Mouse (Mus musculus) lung, postnatal 36 days (tissue): ENCODE measurements around the gene Has3.
"Not testable (repeated sequence)": the region's sequence is repeated elsewhere in the genome, so short reads cannot be mapped to it uniquely, and the experiment has no call there.

Source experiments
- DNase-seq: peaks from one replicate; pipeline ENCODE4 v3.0.0; 2022; ENCODE audit warnings: mixed read lengths

Gene Has3

DNA sequence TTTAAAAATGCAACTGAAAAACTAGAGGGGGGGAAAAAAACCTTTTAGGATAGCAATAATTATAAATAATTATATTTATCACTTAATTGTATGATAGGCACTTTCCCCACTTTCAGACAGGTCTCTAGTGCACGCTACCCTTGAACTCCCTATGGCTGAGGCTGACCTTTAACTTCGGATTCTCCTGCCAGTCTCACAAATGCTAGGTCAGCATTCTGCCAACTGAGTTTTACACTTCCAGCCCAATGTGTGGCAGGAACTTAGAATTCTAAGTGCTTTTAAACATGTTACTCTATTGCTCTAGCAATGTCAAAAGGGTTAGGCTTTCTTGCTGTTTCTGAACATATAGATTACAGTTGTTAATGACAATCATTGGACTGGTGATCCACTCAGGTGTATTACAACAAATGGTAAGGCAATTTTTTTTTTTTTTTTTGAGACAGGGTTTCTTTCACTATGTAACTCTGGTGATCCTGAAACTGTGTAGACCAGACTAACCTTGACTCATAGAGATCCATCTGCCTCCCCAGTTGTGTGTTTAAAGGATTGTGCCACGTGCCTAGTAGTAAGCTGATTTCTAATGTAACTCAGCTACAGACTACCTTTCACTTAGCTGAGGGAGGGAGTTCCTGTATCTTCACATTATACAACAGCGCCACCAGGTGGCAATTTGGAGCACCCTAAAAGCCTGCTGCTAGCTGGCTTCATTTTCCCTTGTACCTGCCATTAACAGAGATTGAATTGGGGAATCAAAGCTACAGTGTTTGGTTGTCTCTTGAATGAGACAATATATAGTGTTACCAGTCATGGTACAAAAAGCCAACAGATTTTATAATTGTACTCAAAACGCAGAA lies 17.5 kb downstream of the Has3 start:
- peak; percentile 89 for DNase-seq

- DNase-seq: no peak
Observed at GRCm38 (mm10) chr8:106888803-106889202, 18.8 kb downstream of the Has3 start.

DNA sequence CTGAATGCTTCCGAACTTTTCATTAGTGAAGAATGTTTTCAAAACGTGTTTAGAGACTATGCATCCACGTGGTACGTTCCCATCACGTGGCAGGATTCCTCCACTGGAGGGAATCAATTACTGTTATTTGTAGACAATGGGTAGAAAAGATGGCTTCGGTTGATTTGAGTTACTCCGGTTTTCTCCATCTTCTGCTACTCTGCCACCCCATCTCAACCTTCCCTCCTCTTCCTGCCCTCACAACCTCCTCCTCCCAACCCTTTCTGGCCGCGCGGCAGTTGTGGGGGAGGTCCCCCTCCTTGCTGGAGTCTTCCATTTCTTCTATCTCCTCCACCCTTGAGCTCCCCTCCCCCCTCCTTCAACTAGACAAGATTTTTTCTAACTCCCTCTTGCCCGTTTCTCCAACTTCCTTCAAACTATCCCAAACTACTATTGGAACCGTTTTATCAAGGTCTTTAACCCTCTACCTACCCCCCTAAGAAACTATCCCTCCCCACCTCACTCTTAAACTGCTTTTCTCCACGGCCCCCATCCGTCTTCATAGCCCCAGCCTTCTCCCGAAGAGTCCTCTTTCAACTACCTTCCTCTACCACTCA lies 22.3 kb downstream of the Has3 start:
- peak; percentile 35 for DNase-seq

- DNase-seq: peak; percentile 8
Observed at GRCm38 (mm10) chr8:106892806-106893451, 22.9 kb downstream of the Has3 start.

GRCm38 (mm10) chr8:106893481-106894156 lies 23.6 kb downstream of the Has3 start, which contains the start of gene Utp4:
Gene Utp4 (plus strand): TSS chr8:106893636.
- DNase-seq: peak; percentile 87

GRCm38 (mm10) chr8:106899473-106899872 lies 29.4 kb downstream of the Has3 start:
- no peak for DNase-seq

DNA sequence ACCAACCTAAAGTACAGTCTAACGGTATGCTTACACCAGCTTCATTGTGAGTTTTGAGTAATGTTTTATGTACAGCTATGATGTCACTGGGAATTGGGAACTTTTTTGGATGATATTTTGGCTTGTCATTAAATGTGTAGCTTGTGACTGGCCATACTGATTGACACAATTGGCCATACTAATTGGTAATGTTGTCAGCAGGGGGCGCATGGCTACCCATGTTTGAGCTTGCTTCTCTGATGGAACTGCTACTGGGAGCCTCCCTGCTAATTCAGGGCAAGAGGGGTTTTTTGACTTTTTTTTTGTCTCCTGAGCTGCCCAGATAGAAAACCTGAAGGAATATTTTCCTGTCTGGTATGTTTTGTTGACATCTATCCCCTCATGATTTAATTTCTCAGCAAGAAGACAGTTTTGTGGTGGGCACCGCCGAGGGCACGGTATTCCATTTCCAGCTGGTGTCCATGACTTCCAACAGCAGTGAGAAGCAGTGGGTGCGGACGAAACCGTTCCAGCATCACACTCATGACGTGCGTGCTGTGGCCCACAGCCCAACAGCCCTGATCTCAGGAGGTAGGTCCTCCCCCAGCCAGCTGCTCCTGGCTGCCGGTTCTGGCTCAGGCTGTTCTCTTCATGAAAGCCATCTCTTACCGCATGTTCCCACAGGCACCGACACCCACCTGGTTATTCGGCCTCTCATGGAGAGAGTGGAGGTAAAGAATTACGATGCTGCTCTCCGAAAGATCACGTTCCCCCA lies 35.9 kb downstream of the Has3 start:
- DNase-seq: peak; percentile 91

DNA sequence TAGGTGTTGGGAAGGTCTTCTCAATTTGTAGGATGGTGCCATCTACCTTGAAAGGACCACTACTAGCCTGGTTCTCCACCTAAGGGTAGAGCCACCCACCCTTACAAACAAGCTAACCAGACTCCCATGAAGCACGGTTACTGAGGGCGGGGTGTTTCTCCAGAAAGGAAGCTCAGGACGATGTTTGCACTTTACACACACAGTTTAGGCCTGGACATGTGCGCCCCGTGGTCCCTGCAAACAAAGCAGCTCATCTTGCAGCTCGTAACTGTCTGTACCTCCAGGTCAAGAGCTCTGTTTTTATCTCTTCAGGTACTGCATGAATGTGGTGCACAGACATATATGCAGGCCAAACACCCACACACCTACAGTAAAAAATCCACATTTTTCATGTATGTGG lies 36.6 kb downstream of the Has3 start:
- no peak for DNase-seq

GRCm38 (mm10) chr8:106907450-106907849 lies 37.4 kb downstream of the Has3 start:
- no peak for DNase-seq

GRCm38 (mm10) chr8:106908291-106908690 lies 38.2 kb downstream of the Has3 start:
- no peak for DNase-seq

DNA sequence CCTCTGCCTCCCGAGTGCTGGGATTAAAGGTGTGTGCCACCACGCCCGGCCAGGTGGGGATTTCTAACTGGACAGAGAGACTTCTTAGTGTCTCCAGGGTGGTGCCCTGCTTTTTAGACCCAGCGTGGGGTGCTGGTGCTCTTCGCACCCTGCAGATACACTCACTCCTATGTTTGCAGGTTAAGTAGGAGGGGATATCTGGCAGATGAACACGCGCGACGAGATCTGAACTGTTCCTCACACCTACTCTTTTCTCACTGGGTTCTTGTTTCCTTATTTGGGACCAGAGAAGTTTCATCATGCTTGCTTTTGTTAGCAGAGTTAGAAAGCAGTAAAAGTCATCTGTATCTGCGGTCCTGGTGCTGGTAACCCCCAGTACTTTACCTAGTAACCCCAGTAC lies 43.6 kb downstream of the Has3 start:
- no peak for DNase-seq

GRCm38 (mm10) chr8:106919721-106920394 lies 49.8 kb downstream of the Has3 start:
- DNase-seq: no peak

DNA sequence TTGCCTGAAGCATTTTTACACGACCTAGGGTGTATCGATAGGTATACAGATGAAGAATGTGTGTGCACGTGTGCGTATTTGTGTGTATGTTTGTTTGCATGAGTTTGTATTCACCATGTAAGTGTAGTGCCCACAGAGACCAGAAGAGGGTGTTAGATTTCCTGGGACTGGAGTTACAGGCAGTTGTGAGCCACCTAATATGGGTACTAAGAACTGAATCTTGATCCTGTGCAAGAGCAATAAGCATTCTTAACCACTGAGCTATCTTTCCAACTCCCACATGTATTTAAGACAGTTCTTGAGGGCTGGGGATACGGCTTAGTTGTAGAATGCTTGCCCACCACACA lies 50.3 kb downstream of the Has3 start:
- no peak for DNase-seq

- no peak for DNase-seq
Observed at GRCm38 (mm10) chr8:106924057-106924456, 54.0 kb downstream of the Has3 start.

DNA sequence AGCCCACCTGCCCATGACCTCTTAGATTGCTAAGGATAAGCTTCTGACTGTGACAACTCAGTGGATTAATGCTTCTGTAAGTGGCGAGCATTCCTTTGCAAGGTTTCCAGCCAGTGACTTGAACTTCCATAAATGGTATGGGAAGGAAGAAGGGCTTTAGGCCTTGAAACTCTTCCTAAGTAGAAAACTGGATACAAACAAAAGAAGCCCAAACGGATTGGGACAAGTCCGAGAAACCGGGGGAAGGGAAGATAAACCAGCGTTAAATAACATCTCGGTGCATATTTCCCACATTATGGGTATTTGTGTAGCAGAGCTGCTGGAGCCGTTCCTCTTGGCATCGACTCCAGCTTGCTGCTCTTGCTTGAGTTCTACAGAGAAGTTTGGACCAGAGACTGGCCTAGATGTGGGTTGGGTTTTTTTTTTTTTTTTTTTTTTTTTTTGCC lies 54.9 kb downstream of the Has3 start:
- DNase-seq: peak; percentile 19

- no peak for DNase-seq
Observed at GRCm38 (mm10) chr8:106925446-106925845, 55.4 kb downstream of the Has3 start.

GRCm38 (mm10) chr8:106927247-106927646 lies 57.2 kb downstream of the Has3 start:
- peak; percentile 70 for DNase-seq

GRCm38 (mm10) chr8:106928182-106928581 lies 58.1 kb downstream of the Has3 start:
- DNase-seq: not testable (repeated sequence)

GRCm38 (mm10) chr8:106929155-106929913 lies 59.3 kb downstream of the Has3 start:
- DNase-seq: peak; percentile 82

DNA sequence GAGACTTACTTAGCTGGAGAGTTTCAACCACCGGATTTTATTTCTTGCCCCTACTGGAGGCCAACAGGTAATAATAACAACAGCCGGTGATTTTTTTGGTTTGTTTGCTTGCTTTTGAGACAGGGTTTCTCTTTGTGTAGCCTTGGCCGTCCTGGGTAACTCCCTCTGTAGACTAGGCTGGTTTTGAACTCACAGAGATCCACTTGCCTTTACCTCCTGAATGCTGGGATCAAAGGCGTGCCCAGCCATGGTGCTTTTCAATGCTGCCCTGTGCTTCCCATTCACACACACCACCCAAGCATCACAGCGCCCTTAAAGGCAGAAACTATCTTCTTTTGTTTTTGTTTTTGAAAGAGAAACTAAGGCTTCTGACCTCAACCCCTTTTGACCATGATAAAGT lies 59.9 kb downstream of the Has3 start:
- no peak for DNase-seq
